Mouse (Mus musculus) urinary bladder, postnatal 10 days (tissue): ENCODE data around the gene Pitx2.

Experiments used
- DNase-seq: peaks from one replicate; pipeline ENCODE4 v3.0.0; 2022; ENCODE audit warnings: low spot score

Gene Pitx2

DNA sequence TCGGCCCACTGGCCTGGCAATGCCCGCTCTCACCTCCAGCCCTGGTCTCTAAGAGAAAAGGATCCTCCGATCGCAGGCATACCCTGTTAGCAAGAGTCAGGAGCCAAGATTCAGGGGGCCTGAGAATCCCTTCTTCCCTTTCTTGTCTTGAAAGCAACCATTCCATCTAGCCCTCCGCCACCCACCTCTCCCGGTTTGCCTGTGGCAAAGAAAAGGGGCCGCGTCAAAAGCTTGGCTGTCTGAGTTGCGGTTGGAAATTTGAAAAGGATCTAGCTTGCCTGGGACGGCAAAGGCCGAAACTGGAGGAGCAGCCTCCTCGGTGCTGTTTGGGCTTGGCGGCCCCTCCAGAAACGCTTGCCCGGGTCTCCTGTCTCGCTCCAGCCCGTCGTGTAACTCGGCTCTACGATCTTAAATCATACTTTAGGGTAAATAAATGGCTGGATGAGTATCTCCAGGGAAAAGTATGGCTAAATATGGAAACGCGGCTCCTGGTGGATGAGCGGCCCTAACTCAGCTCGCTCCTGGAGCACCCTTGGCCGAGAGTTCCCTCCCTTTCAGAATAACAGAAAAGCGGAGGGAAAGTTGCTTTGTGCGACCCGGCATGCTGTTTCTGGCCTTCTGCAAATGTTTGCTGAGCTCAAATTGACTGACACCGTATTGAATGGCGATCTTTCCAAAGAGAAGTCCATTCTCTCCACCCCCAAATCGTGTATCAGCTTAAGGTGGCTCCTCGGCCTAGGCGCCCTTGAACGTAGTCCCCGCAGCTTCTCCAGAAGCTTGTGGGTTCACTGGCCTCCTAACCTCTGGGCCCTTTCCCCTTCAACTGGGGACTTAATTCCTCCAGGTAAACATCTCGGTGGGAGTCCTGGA, 3.4 kb downstream of the Pitx2 start:
- DNase-seq, result no peak

DNA sequence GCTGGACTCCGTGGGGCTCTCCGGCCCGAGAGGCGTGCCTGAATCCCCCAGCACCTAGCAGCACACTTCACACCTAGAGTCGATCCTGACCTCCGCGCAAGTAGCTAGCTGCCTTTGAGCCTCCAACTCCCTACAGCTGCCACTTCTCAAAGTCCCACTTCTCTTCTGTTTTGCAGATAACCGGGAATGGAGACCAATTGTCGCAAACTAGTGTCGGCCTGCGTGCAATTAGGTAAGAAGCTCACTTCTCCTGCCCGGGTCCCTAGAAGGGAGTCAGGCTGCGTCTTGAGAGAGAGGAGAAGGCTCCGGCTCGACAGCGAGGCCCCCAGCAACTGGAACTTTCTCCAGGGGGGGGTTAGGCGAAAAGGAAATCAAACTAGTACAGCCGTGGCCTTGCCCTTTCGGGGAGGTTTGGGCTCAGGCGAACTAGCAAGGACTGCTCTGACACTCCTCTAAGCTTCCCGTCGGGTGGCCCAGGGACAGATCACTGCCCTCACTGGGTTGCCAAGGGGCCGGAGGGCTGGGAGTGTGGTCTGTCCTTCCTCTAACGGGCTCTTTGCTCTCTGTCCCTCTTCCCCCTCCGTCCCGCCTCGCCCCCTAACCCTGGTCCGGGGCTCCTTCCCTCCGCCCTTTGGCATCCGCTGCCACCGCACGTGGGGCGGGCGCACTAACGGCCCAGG, 4.2 kb downstream of the Pitx2 start:
- no peak for DNase-seq

DNA sequence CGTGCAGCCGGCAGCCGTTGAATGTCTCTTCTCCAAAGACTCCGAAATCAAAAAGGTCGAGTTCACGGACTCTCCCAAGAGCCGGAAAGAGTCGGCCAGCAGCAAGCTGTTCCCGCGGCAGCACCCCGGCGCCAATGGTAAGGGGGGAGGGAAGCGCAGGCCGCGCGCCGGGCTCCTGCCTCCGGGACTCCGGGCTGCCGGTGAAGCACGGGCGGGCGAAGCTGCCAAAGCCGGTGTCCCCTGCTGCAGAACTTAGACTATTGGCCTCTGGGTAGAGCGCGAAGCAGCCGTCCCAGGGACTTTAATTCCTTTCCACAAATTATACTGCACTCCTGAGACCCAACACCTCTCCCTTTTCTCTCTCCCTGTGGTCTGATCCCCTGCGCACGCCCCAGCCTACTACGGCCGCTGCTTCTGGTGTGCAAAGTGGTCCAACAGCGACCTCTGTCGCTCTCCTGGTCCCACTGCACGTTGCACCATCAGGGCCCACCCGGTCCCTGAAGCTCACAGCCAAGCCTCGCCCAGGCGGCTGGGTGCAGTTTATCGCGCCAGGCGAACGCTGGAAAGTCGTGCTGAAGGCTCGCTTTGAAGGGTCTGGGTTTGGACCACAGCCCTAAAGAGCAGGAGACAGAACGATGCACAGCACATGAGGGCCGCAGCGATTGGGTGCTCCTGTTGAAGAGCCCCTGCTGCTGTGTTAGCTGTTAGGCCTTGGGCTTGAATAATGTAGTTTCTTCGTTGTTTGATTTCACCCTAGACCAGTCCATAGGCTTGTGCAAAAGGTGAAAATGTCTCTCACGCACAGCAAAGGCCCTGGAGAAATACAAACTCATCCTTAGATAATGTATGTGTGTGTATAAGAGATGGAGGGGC, 5.0 kb downstream of the Pitx2 start:
- DNase-seq, result no peak

DNA sequence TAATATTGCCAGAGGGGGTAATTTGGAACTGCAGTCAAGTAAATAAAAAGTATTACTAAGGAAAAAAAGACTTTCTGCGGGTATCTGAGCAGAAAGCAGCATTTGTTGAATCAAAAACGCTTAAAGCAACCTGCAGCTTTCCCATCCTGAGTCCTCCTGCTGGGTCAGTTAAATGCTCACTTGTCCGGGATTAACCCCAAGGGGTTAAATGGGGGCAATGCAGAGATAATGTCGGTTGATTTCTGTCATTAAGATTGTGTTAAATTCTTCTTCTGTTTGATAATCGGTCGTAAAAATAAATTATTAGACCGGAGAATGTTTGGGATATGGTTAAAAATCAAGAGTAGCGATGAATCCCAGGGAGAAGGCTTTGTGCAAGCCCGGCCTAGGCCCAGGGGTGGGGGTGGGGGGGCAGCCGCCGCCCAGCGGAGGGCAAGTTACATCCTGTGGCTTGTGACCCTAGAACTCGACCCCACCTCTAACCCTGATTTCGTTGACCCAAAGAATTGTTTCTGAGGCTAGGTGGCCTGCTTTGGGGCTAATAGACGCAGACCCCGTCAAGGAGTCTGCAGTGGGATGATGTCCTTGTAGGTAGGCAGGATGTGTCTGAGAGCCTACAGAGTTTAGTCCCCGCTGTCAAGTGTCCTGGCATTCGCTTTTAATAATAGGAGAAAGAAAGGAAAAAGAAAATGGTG, 6.0 kb downstream of the Pitx2 start:
- no peak for DNase-seq

DNA sequence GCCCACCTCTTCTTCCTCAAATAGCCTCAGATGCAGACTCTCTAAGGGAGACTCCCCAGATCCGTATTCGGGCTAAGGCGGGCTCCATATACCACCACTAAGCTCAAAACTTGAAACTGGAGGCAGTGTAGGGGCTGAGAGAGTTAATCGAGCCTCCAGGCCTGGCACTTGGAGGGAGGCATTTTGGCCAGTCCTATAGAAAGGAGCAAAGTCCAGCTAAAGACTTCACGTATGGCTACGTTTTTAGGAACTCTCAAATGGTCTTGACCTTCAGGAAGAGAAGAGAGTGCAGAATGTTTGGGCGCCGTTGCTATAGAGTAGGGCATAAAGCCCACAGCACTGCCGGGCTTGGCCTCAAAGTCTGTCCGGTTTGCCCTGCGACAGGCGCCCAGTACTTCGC, 7.1 kb downstream of the Pitx2 start:
- no peak for DNase-seq

DNA sequence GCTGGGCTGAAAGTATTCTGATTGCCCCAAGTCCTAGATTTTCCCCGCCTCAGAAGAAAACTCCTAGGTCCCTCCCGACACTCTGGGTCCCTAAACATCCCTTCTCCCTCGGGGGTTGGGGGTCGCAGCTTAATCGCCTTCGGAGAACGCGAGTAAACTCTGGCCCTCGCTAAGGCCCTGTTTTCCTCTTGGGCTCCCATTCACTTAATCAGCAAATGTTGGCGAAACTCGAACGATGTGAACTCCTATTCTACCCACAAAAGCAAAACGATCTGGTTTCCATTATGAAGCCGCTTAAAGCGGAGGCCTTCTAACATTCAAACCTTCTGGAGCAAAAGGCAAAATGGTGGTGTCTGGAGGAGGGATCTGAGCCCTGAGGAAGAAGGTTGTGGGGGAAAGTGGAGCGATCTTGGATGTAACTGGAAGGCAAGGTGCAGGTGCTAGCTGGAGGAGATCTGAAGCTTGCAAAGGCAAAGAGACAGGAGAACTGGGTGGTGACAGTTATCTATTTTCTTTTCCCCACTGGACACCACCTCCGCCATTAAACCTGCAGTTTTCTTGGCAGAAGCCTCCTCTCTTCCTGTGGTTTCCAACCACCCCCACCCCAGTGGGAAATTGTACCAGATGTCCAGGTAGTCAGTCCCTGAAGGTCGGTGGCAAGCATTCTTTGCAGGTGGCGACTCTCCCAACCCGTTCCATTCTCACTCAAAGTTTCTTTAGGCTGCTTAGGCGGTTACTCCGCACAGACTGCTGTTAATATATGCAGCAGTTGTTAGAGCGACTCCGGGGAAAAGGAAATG, 7.8 kb downstream of the Pitx2 start:
- DNase-seq, result no peak

DNA sequence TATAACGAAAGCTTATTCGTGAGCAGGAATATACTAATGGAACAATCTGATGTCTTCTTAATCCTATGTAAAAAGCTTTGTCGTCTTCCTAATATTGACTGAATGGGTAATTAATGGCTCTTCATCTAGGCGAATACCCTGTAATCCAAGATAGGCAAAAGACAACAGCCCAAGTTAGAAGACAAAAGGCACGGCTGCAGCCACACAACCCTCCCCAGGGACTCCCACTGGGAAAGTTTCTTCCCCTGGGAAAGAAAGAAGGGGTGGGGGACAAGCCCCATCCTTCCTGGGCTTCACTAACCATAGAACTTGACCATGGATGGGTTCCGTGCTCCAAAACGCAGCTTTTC, 8.3 kb downstream of the Pitx2 start:
- no peak for DNase-seq

DNA sequence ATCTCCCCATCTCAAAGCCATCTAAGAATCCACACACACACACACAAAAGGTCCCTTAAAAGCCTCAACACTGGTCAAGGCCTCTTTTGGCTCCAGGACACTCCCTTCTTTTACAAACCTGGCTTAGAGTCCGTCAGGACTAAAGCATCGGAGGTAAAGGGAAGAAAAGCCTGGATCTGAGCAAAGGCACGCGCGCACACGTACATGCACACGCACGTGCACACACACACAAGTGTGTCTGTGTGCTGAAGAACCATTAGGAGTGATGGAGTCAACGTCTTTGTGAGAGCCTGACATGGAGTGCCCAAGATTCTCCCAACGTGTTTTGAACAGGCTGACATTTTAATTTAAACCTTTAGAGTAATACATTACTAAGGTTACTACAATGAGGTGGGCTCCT, 8.7 kb downstream of the Pitx2 start:
- DNase-seq, result no peak

DNA sequence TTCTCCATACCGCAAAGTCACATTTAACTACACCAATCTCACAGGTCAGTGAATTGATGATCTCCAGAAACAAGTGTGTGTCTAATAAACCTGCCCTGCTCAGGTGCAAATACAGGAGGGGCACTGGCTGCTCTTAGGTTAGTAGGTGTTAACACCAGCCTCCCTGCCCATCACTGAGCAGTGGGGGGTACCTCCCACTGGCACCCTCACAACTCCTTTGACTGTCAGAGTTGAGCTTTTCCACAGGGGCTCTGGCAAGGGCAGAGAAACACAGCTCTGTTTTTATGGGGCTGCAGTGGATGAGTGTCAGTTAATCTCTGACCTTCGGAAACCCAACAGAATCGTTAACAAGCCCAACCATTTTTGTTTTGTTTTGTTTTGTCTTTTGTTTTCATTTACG, 9.6 kb downstream of the Pitx2 start:
- DNase-seq, result no peak

DNA sequence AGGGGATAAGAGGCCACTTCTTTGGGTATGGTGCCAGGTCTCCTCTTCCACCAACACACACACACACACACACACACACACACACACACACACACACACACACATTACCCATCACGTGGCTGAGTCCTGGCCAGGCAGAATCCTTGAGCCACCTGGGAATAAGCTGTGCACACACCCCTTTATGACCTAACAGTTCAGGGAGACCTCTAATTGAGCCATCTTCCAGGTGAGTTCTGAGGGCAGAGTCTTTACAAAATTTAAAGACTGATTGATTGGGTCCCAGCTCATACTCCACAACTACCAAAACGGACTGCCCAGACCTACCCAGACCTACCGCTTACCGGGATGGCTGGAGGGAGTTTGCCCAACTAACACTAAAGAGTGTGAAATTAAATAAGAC, 10.1 kb downstream of the Pitx2 start:
- DNase-seq, result no peak

DNA sequence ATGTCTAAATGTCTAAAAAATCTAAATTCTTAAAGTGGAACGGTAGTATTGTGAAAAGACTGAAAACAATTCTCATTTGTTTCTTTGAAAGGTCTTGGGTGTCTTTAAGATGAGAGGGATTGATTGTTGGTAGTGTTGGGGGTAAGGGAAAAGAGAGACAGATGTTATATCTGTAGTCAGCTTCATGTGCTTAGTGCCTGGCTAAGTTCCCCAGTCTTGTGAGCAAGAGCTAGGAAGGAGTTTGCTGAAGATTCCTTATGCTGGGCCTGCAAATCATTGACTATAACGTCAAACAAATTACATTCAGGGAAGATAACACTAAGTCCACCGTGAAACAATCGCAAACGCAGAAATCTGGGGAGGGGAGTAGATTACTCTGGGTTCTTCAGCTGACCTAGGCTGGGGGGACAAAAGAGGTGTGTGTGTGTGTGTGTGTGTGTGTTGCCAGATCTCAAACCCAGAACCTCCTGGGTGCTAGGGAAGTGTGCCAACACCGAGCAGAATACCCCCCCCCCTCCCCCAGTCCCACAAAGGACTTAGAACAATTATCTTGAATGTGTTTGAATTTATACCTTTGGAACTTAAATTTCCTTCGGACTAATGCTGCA, 12.5 kb downstream of the Pitx2 start:
- no peak for DNase-seq

DNA sequence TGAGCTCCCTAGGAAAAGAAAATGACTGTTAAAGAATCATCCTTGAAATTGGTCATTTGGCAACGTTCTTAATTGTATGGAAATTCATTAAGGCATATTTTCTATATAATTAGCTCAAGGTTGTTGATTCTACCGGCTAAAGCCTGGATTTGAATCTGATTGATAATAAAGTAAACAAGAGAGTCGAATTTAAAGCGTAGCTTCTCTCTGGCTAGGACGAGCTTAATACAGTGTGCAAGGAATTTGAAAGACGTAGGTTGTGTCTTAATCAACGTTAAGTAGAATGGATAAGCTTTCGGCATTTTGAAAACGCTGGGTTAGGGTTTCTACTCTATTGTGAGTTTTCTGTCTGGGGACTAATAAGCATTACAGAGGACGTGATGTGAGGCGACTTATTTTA, 13.1 kb downstream of the Pitx2 start:
- DNase-seq, result no peak

DNA sequence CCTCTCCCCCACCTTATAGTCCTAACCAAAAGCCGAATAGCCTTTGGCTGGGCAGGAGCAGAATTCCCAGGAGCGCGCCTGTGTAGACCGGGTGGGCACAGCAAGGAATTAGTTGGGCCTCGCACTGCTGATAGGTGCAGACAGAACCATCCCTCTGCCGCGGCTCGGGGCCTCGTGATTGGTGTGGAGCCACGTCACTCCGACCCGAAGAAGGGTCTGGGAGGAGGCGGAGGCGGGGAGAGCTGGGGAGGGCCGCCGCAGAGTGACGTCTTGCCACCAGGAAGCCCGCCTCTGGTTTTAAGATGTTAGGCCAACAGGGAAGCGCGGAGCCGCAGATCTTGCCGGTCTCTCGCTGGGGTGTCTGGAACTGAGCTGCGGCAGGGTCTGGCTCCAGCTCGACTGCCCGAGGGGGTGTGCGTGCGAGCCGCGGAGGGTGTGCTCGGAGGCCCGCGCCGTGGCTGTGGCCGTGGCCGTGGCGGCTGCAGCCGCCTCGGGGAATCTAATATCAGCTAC, 14.0 kb downstream of the Pitx2 start:
- peak; percentile 92 for DNase-seq

DNA sequence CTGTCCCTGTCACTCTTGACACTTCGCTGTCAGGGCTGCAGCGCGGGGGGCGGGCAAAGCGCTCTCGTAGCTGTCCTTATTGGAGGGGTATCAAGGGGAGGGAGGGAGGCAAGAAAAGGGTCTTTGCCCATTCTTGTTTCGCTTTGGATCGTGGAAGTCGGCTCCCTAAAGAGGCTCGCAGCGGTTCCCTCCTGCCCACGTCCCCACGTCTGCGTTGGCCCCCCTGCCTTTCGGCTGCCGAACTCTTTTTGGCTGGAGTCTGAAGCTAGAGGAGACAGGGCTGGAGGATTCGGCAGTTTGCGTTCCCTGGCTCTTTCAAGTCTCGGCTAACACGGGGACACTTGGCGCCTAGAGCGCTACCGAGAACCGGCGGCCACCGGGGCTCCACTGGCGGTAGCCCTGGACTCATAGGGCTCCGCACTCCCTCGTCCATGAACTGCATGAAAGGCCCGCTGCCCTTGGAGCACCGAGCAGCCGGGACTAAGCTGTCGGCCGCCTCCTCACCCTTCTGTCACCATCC, 14.5 kb downstream of the Pitx2 start:
- DNase-seq, result no peak

DNA sequence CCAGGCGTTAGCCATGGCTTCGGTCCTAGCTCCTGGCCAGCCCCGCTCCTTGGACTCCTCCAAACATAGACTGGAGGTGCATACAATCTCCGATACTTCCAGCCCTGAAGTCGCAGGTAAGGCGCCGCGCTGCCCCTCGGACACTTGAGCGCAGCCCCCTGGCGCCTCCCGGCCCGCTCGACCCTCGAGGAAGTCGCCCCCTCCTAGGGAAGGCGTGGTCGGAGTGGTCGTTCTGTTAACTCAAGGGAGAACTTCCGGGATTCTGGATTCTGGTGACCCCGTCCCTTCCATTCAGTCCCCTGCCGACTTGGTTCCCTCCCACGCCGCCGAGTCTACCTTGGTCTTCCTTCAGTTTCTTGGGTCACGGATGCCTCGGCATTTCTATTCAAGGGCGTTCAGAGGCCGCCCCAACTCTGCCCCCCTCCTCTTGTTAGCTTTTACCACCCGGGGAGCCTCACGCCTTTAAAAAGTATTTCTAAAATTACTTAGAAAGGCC, 15.0 kb downstream of the Pitx2 start:
- no peak for DNase-seq

DNA sequence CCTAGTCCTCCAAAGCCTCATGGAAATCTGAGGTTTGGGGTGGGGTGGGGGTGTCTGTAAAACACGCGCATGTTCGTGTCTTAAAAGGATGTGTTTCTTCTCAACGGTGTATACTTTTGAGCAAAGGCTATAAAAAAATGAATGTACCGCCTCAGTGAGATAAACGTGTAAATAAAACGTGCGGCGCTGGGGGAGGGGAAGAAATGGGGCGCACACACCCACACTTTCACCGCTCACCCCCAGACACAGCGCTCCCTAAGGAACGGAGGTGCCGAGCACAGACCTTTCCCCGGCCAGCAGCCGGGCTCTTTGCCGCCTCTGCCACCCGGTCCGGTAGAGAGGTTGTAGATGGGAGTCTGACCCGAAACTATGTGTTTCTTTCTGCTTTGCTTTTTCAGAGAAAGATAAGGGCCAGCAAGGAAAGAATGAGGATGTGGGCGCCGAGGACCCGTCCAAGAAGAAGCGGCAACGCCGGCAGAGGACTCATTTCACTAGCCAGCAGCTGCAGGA, 15.6 kb downstream of the Pitx2 start:
- no peak for DNase-seq

DNA sequence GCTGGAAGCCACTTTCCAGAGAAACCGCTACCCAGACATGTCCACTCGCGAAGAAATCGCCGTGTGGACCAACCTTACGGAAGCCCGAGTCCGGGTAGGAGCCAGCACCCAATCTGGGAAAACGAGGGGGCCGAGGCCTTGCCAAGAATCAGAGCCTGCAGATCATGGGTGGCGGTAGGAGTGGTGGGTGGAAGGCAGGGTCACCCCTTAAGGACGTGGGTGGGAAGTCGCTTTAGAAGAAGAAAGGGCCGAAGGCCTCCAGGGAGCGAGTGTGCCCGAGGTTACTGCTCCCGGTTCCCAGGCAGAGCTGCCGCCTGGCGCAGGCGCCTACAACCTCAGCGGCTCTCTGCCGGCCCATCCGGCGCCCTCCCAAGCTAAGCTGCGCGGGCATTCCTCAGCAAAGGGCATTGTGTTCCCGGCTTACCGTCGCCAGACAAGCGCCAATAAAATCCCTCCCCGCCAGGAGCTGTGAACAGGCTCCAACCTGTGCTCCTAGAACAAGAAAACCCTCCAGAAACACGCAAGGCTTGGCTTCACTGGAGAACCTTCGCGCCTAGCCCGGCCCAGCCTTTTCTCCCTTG, 16.2 kb downstream of the Pitx2 start:
- no peak for DNase-seq

DNA sequence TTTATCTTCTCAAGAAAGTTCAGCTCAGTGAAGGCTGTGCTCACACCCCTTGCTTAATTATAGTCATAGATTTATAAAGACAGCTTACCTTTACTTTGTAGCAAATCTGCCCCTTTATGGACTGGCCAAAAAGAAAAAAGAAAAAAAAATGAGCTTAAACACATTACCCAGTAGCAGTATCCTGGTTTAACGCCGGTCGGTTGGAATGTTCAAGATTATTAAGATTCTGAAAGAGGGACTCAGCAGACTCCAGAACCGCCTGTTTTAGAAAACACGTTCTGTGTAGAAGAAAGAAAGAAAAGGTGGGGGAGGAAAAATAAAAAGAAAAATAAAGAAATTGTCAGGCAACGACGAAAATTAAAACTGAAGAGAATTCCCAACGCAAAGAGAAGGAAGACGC, 16.8 kb downstream of the Pitx2 start:
- no peak for DNase-seq

DNA sequence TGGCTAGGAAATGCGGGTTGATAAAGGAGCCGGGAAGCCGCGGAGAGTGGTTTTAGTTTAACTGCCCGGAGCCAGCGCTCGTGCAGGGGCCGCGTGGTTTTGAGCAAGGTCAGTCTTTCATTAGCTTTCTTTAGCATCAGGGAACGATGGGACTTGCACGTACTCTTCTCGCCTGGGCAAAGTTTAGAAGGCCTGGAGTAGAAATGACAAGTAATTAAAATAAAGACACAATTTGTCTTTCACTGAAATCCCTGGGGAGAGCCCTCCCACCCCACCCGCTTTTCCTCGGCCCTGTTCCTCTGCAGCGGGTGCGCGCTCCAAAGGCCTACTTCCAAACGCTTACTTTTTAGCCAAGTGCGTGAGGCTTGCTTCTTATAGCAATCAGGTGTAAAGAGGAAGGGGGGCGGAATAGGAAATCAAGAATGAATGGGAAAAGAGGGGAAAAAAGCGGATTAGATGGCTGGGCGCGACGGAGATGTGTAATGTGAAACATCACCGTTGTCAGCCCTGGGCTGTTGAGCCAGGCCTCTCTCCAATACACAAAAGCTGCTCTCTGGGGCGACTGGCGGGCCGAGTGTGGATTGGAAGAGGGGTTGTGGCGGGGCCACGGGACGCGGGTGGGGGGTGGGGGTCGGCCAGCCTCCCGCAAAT, 17.4 kb downstream of the Pitx2 start:
- no peak for DNase-seq
